Mouse (Mus musculus) stomach, embryonic 16.5 days (tissue): ENCODE data around the gene Mup5. TPM values are rescaled to one million over a fixed set of nuclear protein-coding genes. Genes with fewer than 3 reads are reported as not detected.
A peak's percentile ranks its signal among the peaks of the same experiment; 100 is the strongest.
"Not testable (repeated sequence)": the region's sequence is repeated elsewhere in the genome, so short reads cannot be mapped to it uniquely, and the experiment has no call there.

ENCODE experiments used
- ATAC-seq: fragments of 200-750 bp; cut with Nextera tagmentation; 2 replicates; pipeline ENCODE4 v1.8.0; 2017; ENCODE audit warnings: moderate number of reproducible peaks, moderate TSS enrichment; ENCODE audit not compliant: insufficient read depth, low FRiP score
- H3K27ac ChIP-seq: fragments of 300-500 bp; sonication (generic); 2 replicates; pipeline ENCODE4 v1.5.1; 2014; ENCODE audit warnings: low read length
- H3K27me3 ChIP-seq: fragments of 300-500 bp; sonication (generic); 2 replicates; pipeline ENCODE4 v1.6.1; 2014; ENCODE audit warnings: low read length, control low read depth, mixed read lengths; ENCODE audit not compliant: control insufficient read depth, insufficient read depth
- H3K36me3 ChIP-seq: fragments of 300-500 bp; sonication (generic); 2 replicates; pipeline ENCODE4 v1.6.1; 2014; ENCODE audit warnings: low read length; ENCODE audit not compliant: control insufficient read depth, insufficient read depth
- H3K4me1 ChIP-seq: fragments of 300-500 bp; sonication (generic); 2 replicates; pipeline ENCODE4 v1.6.1; 2014; ENCODE audit warnings: low read length, control low read depth, mixed read lengths; ENCODE audit not compliant: control insufficient read depth, insufficient read depth
- H3K4me2 ChIP-seq: fragments of 300-500 bp; sonication (generic); 2 replicates; pipeline ENCODE4 v1.6.1; 2014; ENCODE audit warnings: low read depth, low read length, mixed read lengths
- H3K4me3 ChIP-seq: fragments of 300-500 bp; sonication (generic); replicated peaks from 2 replicates; pipeline ENCODE4 v1.5.1; 2014; ENCODE audit warnings: mild to moderate bottlenecking, low read length
- H3K9ac ChIP-seq: fragments of 300-500 bp; sonication (generic); 2 replicates; pipeline ENCODE4 v1.6.1; 2014; ENCODE audit warnings: low read length
- H3K9me3 ChIP-seq: fragments of 300-500 bp; sonication (generic); replicated peaks from 2 replicates; pipeline ENCODE4 v1.6.1; 2016; ENCODE audit warnings: low read length, control low read depth; ENCODE audit not compliant: control insufficient read depth
- WGBS: fragments of 180-500 bp; shearing (Covaris S2); extraction: QIAGEN DNeasy Blood & Tissue Kit; methylation state at CpG from one replicate; pipeline ENCODE4 v1.1.7; 2014; 5-methylcytosine and 5-hydroxymethylcytosine counted together
- polyA plus RNA-seq: library from polyadenylated mRNA; unstranded; fragments of >200 nt; fragmentation: Nextera tagmentation; extraction: Ambion mirVana; gene quantifications from 2 replicates; pipeline ENCODE4 v1.2.1, GENCODE M21; 2015

The Mup5 gene
- polyA plus RNA-seq: not detected in 2 replicates

DNA sequence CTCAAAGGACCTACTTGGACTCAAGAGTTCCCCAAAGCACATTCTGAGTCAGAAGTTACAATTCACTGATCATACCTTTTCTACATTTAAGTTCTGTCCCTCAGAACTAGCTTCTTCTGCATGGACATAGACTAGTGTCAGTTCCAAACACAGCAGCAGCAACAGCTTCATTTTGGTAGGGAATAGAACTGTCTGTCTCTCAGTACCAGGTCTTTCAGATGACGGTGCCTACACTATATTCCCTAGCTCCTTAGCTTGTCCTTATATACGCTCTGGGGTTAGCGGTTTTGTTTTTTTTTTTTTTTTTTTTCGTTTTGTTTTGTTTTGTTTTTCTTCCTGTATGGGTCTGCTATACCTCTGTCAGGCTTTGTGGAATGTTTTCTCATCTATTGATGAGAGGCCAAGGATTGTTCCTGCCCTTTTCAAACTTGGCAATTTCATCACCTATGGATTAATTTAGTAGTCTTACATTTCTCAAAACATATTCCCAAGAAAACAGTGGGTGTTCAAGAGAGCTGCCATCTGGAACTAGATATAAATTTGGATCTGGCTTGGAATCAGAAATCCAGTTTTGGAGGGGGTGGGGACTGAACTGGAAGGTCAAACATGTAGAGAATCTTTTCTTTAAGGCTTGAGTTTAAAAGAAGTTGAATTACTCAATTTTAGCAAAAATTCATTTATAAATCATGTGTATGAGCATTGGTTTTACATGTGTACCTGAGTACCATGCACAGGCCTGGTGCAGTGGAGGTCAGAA lies at the start of gene Mup5:
Mup5 (minus strand) TSS at position 282 of the 757 bp plus-strand sequence.
- 74% methylated on average over 4 of the region's 4 CpGs for whole genome bisulfite sequencing
- no peaks in the 10 kb centered on the region for H3K4me1 ChIP-seq
- H3K27ac ChIP-seq: no peak within 1 kb of the TSS
- H3K36me3 ChIP-seq: no peaks in the 10 kb centered on the region
- no peaks in the 10 kb centered on the region for H3K27me3 ChIP-seq
- ATAC-seq: no peak
- no peak within 1 kb of the TSS for H3K4me2 ChIP-seq
- H3K9ac ChIP-seq: no peak within 1 kb of the TSS
- H3K9me3 ChIP-seq: no peaks in the 10 kb centered on the region
- H3K4me3 ChIP-seq: no peak within 1 kb of the TSS

DNA sequence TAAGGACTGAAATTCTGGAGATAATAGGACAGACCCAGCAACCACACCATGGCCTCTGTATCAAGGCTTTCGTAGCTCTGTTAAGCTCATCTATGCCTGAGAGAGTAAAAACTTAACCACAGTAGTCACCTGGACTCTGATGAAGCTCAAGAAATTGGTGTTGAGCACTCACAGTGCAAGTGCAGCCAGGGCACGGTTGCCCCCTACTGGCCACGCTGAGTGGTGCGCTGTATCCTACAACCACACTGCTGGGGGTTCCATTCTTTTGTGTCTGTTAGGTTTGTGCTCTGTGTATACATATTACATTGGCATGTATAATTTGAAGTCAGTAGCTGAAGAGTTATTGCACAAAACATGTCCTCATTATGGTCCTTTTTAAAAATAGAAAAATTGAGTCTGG lies 23.1 kb upstream of the Mup5 start:
- no peak overlapping the region for H3K4me2 ChIP-seq
- H3K9ac ChIP-seq: no peak overlapping the region
- no peaks in the 10 kb centered on the region for H3K27me3 ChIP-seq
- no peaks in the 10 kb centered on the region for H3K4me1 ChIP-seq
- peaks cover 9% of the 10 kb centered on the region; the same call in 1 of the 2 replicates for H3K9me3 ChIP-seq
- H3K36me3 ChIP-seq: no peaks in the 10 kb centered on the region
- no peak overlapping the region for H3K27ac ChIP-seq
- no peak for ATAC-seq
- no peak overlapping the region for H3K4me3 ChIP-seq
- WGBS: 49% methylated on average over 4 of the region's 4 CpGs

DNA sequence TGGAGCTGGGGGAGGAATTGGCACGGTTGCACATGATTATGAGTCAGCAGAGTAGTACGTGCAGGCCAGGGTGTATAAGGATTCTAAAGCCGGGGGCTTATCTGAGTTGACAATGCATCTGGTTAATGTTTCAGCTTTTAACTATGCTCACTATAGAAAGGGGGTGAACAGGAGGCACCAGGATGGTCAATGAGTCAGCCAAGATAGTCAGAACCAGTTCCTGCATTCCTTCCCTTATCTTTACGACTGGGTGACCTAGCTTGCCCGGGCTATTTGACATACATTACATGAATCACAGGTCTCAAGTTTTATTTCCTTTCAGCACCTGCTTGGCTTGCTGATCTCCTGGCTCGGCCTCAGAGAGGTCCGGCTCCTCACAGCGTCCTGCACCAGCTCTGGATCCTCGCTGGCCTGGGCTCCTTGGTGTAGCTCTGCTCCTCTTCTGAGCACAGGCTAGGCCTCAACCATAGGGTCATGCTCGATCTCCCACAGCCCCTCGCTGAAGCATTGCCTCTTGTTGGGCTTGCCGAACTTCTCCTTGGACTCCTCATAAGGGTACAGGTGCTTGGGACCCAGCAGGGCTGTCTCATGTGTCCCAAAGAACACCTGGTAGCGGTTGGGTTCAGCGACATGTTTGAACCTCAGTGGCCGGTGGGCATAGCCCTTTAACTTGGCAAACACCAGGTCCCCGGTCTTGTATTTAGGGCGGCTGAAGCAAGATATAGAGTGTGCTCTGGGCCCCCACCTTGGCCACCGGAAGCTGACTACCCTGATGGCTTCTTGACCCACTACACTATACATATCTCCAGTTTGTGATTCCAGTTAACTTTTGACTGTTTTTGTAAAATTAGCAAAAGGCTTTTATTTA lies 21.0 kb upstream of the Mup5 start:
- Histone ChIP-seq H3K9me3 (peaks cover 9% of the 10 kb centered on the region; the same call in 1 of the 2 replicates), H3K4me3 (no peak overlapping the region), H3K4me1 (no peaks in the 10 kb centered on the region), H3K9ac (no peak overlapping the region), H3K4me2 (no peak overlapping the region), H3K36me3 (no peaks in the 10 kb centered on the region), H3K27me3 (no peaks in the 10 kb centered on the region), H3K27ac (peak overlapping the region; percentile 80)
- ATAC-seq: peak; percentile 86
- 68% methylated on average over 18 of the region's 18 CpGs for WGBS

DNA sequence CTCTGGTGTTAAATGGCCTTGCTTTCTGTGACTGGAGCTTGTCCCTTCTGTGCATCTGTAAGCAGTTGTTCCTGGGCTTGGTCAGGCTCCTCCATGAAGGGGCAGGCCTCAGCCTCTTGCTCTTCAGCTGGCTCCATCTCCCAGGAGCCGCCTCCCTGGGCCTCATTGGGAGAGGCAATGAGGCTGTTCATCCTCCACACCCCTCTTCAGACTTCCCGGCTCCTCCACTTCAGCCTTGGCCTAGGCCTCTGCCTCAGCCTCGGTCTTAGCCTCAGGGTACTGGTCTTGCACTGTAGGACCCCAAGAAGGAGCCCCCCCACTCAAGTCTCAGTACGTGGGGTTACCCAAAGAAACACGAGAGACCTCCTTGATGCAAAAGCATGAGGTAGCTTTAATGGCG lies 20.3 kb upstream of the Mup5 start:
- Histone ChIP-seq H3K27ac (peak overlapping the region; percentile 80), H3K4me1 (no peaks in the 10 kb centered on the region), H3K9ac (no peak overlapping the region), H3K4me2 (no peak overlapping the region), H3K9me3 (peaks cover 9% of the 10 kb centered on the region; the same call in 1 of the 2 replicates), H3K27me3 (no peaks in the 10 kb centered on the region), H3K36me3 (no peaks in the 10 kb centered on the region), H3K4me3 (no peak overlapping the region)
- peak; percentile 45; the same call in 1 of the 2 replicates for ATAC-seq
- 81% methylated on average over 6 of the region's 6 CpGs for WGBS

DNA sequence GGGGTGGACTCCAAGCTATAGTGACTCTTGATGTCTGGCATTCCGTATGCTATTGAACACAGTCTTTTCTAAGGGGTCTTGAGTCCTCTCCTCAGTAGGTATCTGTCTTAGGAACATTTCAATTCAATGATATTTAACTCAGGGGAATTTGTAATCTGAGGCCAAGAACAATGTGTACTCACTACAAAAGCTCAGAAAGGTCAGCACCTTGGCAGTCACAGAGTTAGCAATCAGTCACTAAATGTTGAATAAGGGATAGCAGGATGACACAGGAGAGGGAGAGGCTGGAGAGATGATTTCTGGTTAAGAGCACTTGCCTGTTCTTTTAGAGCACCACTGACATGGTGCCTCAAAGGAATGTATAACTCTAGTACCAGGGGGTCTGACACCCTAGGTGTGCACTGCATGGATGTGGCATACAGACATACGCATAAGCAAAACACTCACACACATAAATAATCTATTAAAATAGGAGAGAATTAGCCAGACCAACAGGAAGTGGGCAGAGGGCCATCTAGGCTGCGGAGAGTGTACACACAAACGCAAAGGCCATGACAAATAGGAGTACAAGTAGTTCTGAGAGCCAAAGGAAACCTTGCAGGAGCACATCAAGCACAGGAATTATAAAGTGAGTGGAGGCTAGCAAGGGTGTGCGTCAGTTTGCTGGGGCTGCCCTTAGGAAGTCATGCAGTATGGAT lies 9.9 kb upstream of the Mup5 start:
- H3K4me3 ChIP-seq: no peak overlapping the region
- no peaks in the 10 kb centered on the region for H3K36me3 ChIP-seq
- H3K9me3 ChIP-seq: no peaks in the 10 kb centered on the region
- no peaks in the 10 kb centered on the region for H3K27me3 ChIP-seq
- no peaks in the 10 kb centered on the region for H3K4me1 ChIP-seq
- H3K4me2 ChIP-seq: no peak overlapping the region
- no peak overlapping the region for H3K9ac ChIP-seq
- ATAC-seq: no peak
- H3K27ac ChIP-seq: no peak overlapping the region
- WGBS: 78% methylated on average over 5 of the region's 5 CpGs

DNA sequence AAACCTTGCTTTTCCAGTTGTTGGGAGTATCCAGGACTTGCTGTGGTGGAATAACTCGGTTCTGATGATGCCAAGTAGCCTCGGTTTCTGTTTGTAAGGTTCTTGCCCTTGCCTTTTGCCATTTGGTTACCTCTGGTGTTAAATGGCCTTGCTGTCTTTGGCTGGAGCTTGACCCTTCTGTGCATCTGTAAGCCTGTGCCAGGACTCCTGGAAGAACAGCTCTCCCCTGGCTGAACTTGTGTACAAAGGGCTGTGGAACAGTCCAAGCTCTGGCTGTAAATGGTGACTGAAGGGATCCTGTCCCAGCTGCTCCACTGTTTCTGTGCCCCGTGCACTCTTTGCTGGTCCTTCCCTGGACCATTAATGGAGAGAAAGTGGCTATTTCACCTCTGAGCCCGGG lies 5.8 kb downstream of the Mup5 start:
- no peak overlapping the region for H3K4me2 ChIP-seq
- H3K36me3 ChIP-seq: no peaks in the 10 kb centered on the region
- ATAC-seq: no peak
- no peaks in the 10 kb centered on the region for H3K27me3 ChIP-seq
- 71% methylated on average over 4 of the region's 4 CpGs for WGBS
- no peak overlapping the region for H3K4me3 ChIP-seq
- H3K4me1 ChIP-seq: no peaks in the 10 kb centered on the region
- H3K9ac ChIP-seq: no peak overlapping the region
- no peak overlapping the region for H3K27ac ChIP-seq
- no peaks in the 10 kb centered on the region for H3K9me3 ChIP-seq

DNA sequence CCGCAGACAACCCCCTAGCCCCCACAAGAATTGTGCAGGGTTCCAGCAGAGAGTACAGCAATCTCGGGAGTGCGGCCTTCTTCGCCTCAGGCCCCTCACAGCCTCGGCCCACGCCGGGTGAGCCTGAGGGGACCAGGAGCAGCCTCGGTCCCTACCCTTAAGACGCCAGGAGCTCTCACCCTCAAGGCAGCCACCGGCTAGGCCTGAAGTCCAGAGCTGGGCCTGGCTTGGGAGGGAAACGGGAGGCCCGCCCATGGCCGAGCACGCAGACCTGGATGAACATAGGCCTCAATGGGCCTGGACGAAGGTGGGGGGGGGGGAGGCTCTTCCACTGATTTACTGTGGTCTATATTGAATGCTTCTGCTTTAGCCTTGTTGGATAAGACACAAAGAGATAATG lies 11.8 kb downstream of the Mup5 start:
- 93% methylated on average over 15 of the region's 15 CpGs for WGBS
- 0 out of 2 replicates have a peak, but pooled peaks have one; percentile 40 for ATAC-seq
- Histone ChIP-seq H3K36me3 (no peaks in the 10 kb centered on the region), H3K9ac (no peak overlapping the region), H3K9me3 (no peaks in the 10 kb centered on the region), H3K27me3 (no peaks in the 10 kb centered on the region), H3K4me1 (no peaks in the 10 kb centered on the region), H3K27ac (no peak overlapping the region), H3K4me3 (no peak overlapping the region), H3K4me2 (no peak overlapping the region)

DNA sequence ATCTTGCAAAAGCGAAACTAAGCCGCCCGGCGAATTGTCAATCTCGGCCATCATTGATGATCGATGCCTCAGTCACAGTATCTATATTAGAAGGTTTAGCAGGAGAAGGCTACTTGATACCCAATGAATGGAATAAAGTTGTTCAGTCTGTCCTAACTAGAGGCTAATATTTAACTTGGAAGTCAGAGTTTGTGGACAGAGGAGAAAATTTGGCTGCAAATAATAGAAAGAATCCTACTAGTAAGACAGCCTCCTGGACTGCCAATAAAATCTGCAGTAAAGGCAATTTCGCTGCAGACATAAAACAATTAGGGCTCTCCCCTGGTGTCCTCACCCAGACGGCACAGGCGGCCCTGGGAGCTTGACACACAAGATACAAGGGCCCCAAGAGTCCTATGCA lies 12.5 kb downstream of the Mup5 start:
- not testable (repeated sequence) for H3K9me3 ChIP-seq, H3K4me1 ChIP-seq, H3K27ac ChIP-seq, ATAC-seq, H3K36me3 ChIP-seq, H3K9ac ChIP-seq, H3K4me2 ChIP-seq, H3K4me3 ChIP-seq, H3K27me3 ChIP-seq
- WGBS: 91% methylated on average over 9 of the region's 9 CpGs
